Mouse (Mus musculus): Measurements from ENCODE around the gene Prl7a1.

DNA sequence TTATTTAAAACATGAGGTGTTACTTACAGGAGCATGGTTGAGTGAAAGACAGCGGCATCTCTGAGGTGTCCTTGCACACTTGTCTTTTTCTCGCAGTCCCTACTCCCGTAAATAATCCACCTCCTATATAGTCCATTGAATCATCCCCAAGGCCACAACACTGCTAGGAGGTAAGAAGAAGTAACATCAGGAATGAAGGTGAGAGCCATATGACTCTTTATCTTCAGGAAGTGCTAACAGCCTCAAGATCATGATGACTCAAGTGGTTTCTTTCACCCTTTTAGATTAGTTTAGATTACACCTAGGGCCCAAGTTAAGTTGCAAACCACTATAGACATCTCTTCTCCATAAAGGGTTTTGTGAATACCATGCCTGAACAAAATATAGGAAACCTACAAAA lies at the start of gene Prl7a1:
- TF ChIP-seq FOSL1 (IDR thresholded peaks at IDR 0.05; ENCODE audit: insufficient read depth, low read length, poor library complexity, severe bottlenecking) (no peak), USF1 (IDR thresholded peaks at IDR 0.05; ENCODE audit: low read depth) (no peak), CTCF (IDR thresholded peaks at IDR 0.05; ENCODE audit: control insufficient read depth, insufficient read depth, insufficient read length) (no peak), MYOG (IDR thresholded peaks at IDR 0.05; ENCODE audit: control insufficient read depth, extremely low read depth, insufficient read length) (no peak), MAX (IDR thresholded peaks at IDR 0.05) (no peak), CEBPB (IDR thresholded peaks at IDR 0.05; ENCODE audit: low read depth) (no peak)

Measured in C2C12 (cell line).